Mouse (Mus musculus) stomach, embryonic 16.5 days (tissue): Measurements from ENCODE around the gene Abhd11. TPM values are rescaled to one million over a fixed set of nuclear protein-coding genes. Genes with fewer than 3 reads are reported as not detected.

Experiments
- ATAC-seq: fragments of 200-750 bp; cut with Nextera tagmentation; 2 replicates; pipeline ENCODE4 v1.8.0; 2017; ENCODE audit warnings: moderate number of reproducible peaks, moderate TSS enrichment; ENCODE audit not compliant: insufficient read depth, low FRiP score
- H3K27ac ChIP-seq: fragments of 300-500 bp; sonication (generic); 2 replicates; pipeline ENCODE4 v1.5.1; 2014; ENCODE audit warnings: low read length
- H3K27me3 ChIP-seq: fragments of 300-500 bp; sonication (generic); 2 replicates; pipeline ENCODE4 v1.6.1; 2014; ENCODE audit warnings: low read length, control low read depth, mixed read lengths; ENCODE audit not compliant: control insufficient read depth, insufficient read depth
- H3K36me3 ChIP-seq: fragments of 300-500 bp; sonication (generic); 2 replicates; pipeline ENCODE4 v1.6.1; 2014; ENCODE audit warnings: low read length; ENCODE audit not compliant: control insufficient read depth, insufficient read depth
- H3K4me1 ChIP-seq: fragments of 300-500 bp; sonication (generic); 2 replicates; pipeline ENCODE4 v1.6.1; 2014; ENCODE audit warnings: low read length, control low read depth, mixed read lengths; ENCODE audit not compliant: control insufficient read depth, insufficient read depth
- H3K4me2 ChIP-seq: fragments of 300-500 bp; sonication (generic); 2 replicates; pipeline ENCODE4 v1.6.1; 2014; ENCODE audit warnings: low read depth, low read length, mixed read lengths
- H3K4me3 ChIP-seq: fragments of 300-500 bp; sonication (generic); replicated peaks from 2 replicates; pipeline ENCODE4 v1.5.1; 2014; ENCODE audit warnings: mild to moderate bottlenecking, low read length
- H3K9ac ChIP-seq: fragments of 300-500 bp; sonication (generic); 2 replicates; pipeline ENCODE4 v1.6.1; 2014; ENCODE audit warnings: low read length
- H3K9me3 ChIP-seq: fragments of 300-500 bp; sonication (generic); replicated peaks from 2 replicates; pipeline ENCODE4 v1.6.1; 2016; ENCODE audit warnings: low read length, control low read depth; ENCODE audit not compliant: control insufficient read depth
- WGBS: fragments of 180-500 bp; shearing (Covaris S2); extraction: QIAGEN DNeasy Blood & Tissue Kit; methylation state at CpG from one replicate; pipeline ENCODE4 v1.1.7; 2014; 5-methylcytosine and 5-hydroxymethylcytosine counted together
- polyA plus RNA-seq: library from polyadenylated mRNA; unstranded; fragments of >200 nt; fragmentation: Nextera tagmentation; extraction: Ambion mirVana; gene quantifications from 2 replicates; pipeline ENCODE4 v1.2.1, GENCODE M21; 2015

Abhd11 gene
- polyA plus RNA-seq, 1 experiment from 2014 or later: 70.7 TPM

DNA sequence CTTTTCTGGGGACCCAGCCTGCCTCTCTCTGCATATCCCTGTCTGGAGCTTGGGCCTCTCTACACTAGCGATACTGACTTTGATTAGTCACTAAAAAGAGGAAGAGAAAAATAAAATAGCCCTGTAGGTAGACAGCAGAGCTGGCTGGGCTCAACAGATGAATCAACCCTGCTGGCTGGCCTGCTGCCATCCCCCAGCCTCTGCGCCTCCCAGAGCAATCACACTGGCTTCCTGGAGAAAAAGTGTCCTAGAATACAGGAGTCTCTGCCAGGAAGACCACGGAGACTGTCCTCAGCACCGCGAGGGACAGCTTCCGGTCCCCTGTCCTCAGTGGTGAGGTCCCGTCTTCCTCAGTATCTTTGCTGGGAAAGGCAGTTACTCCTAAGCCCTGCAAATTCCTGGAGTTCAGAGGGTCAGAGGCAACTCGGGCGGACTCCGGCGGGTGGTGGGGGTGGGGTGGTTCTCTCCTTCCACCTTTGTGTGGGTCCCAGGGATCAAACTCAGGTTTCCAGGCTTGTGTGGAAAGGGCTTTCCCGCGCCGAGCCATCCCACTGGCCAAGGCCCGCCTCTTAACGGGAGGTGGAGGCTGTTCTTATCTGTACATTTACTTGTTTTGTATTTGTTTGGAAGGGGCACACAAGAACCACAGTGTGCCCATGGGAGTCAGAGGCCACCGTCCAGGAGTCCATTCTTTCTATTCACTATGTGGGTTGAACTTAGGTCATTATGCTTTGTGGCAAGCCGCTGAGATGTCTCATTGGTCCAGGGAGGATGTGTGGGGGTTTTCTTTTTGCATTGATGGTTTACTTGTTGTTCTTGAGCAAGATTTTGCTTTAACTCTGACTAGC lies 20.3 kb downstream of the Abhd11 start:
- ATAC-seq: no peak; the same call in 1 of the 2 replicates

DNA sequence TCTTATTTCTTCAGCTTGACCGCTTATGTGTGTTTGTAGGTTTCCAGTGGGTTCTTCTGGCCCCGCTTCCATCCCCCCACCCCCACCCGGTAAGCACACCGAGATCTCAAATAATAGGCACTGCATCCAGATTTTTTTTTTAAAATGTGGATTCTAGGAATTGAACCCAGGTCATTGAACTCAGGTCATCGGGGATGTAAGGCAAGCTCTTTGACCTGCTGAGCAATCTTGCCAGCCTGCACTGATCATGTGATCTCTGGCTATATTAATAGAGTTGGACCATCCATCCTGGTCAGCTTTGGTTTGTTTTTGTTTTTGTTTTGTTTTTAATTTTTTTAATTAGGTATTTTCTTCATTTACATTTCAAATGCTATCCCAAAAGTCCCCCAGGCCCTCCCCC lies 23.6 kb downstream of the Abhd11 start:
- H3K9me3 ChIP-seq: no peaks in the 10 kb centered on the region
- no peak for ATAC-seq
- H3K27me3 ChIP-seq: no peaks in the 10 kb centered on the region
- H3K36me3 ChIP-seq: no peaks in the 10 kb centered on the region
- WGBS: 92% methylated on average over 5 of the region's 5 CpGs
- H3K9ac ChIP-seq: no peak overlapping the region
- H3K4me3 ChIP-seq: no peak overlapping the region
- H3K4me1 ChIP-seq: peaks cover 13% of the 10 kb centered on the region
- no peak overlapping the region for H3K4me2 ChIP-seq
- no peak overlapping the region for H3K27ac ChIP-seq

More for the DNA sequence above, 20.3 kb downstream of the Abhd11 start:
- Histone ChIP-seq H3K9ac (peak overlapping the region; percentile 57; the same call in 1 of the 2 replicates), H3K27me3 (no peaks in the 10 kb centered on the region), H3K4me2 (peak overlapping the region; percentile 23; the same call in 1 of the 2 replicates), H3K9me3 (no peaks in the 10 kb centered on the region), H3K27ac (peak overlapping the region; percentile 14; the same call in 1 of the 2 replicates), H3K4me1 (peaks cover 33% of the 10 kb centered on the region), H3K36me3 (no peaks in the 10 kb centered on the region), H3K4me3 (peak overlapping the region; percentile 10; the same call in 1 of the 2 replicates)
- WGBS: 33% methylated on average over 18 of the region's 18 CpGs

DNA sequence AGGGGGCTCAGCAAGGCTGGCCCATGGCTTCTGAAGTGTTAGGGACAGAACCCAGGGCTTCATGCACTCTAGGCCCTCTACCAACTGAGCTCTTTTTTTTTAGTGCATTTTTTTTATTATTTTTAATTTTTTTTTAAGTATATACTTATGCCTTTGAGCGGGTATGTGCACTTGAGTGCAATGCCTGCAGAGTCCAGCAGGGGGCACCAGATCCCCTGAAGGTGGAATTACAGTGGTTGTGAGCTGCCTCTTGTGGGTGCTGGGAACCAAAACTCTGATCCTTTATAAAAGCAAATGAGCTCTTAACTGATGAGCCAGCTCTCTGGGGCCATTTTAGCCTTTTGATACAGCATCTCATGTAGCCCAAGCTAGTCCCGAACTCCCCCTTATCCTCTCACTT lies 25.6 kb downstream of the Abhd11 start:
- Histone ChIP-seq H3K36me3 (0 out of 2 replicates have a peak, but pooled peaks cover 3% of the 10 kb centered on the region), H3K9me3 (no peaks in the 10 kb centered on the region), H3K4me1 (peaks cover under 1% of the 10 kb centered on the region; the same call in 1 of the 2 replicates), H3K4me3 (no peak overlapping the region), H3K27ac (no peak overlapping the region), H3K9ac (no peak overlapping the region), H3K27me3 (no peaks in the 10 kb centered on the region), H3K4me2 (no peak overlapping the region)
- 91% methylated on average over 2 of the region's 2 CpGs for WGBS
- no peak for ATAC-seq

DNA sequence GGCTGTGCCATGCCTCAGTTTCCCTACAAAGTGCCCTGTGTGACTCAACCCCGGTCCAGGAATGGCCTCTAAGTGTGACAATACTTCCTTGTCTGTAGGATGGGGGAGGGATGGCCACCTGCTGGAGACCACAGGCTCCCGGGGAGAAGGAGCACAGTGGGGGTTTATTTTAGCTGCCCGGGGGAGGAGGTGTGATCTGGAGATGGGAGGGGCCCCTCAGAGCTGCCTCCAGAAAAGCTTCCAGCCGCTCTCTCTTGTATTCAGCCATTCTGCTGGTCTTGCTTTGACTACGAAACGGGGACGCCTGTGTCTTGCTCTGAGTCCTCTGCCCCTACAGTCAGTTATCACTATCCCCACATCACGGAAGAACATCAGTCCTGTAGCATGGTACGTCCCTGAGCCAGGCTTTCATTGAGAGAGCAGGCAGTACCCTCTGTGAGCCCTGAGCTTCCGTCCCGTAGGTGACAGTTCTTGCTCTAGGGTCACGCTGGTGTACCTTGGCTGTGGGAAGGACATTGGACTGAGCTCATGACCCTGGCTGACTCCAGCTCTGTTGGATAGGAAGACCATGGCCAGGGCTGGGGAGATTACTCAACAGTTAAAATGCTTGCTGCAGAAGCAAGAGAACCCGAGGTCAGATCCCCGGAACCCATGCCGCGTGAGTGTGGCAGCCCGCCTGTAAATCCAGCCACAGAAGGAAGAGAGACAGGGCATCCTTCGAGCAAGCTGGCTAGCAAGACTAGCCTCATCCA lies 26.8 kb downstream of the Abhd11 start:
- Histone ChIP-seq H3K27ac (no peak overlapping the region), H3K9ac (no peak overlapping the region), H3K4me2 (no peak overlapping the region), H3K9me3 (no peaks in the 10 kb centered on the region), H3K4me1 (no peaks in the 10 kb centered on the region), H3K27me3 (no peaks in the 10 kb centered on the region), H3K36me3 (0 out of 2 replicates have a peak, but pooled peaks cover 3% of the 10 kb centered on the region), H3K4me3 (no peak overlapping the region)
- no peak for ATAC-seq
- WGBS: 62% methylated on average over 18 of the region's 18 CpGs

DNA sequence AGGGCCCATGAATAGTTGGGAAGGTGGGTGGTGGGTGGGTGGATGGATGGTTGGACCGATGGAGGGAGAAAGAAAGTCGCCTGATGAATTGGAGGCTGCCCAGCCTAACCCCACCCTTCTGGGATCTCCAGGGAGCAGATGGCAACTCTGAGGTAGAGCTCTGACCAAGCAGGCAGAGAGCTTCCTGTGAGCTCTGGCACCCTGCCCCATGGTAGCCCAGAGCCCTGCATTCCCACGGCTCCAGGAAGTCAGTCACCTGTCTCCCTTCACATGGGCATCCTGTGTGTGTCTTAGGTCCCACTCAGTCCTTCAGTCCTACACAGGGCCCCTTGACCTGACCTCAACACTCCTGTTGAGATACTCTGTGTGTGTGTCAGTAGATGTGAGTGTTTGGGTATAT lies 29.0 kb downstream of the Abhd11 start:
- H3K27me3 ChIP-seq: no peaks in the 10 kb centered on the region
- H3K9me3 ChIP-seq: no peaks in the 10 kb centered on the region
- no peak overlapping the region for H3K9ac ChIP-seq
- no peaks in the 10 kb centered on the region for H3K4me1 ChIP-seq
- no peak overlapping the region for H3K4me3 ChIP-seq
- no peak for ATAC-seq
- WGBS: 84% methylated on average over 3 of the region's 3 CpGs
- H3K4me2 ChIP-seq: no peak overlapping the region
- H3K27ac ChIP-seq: no peak overlapping the region
- 0 out of 2 replicates have a peak, but pooled peaks cover 3% of the 10 kb centered on the region for H3K36me3 ChIP-seq

DNA sequence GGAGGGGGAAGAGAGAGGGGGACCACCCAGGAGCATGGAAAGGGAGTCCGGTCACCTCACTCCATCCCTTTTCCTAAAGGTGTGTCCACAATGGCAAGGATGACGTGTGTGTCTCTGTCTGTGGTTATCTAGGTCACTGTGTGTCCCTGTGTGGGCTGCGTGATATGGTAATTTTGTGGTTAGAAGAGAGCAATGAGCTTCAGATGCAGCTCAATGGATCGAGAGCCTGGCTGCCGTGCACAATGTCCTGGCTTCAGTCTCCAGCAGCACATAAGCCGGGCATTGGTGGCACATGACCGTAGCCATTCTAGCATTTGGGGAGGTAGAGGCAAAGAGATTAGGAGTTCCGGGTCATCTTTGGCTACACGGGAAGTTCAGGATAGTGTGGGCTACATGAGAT lies 30.6 kb downstream of the Abhd11 start:
- H3K4me2 ChIP-seq: no peak overlapping the region
- no peaks in the 10 kb centered on the region for H3K27me3 ChIP-seq
- no peaks in the 10 kb centered on the region for H3K4me1 ChIP-seq
- 0 out of 2 replicates have a peak, but pooled peaks cover 3% of the 10 kb centered on the region for H3K36me3 ChIP-seq
- H3K27ac ChIP-seq: no peak overlapping the region
- WGBS: 82% methylated on average over 9 of the region's 9 CpGs
- H3K9me3 ChIP-seq: no peaks in the 10 kb centered on the region
- ATAC-seq: no peak
- H3K9ac ChIP-seq: no peak overlapping the region
- no peak overlapping the region for H3K4me3 ChIP-seq

DNA sequence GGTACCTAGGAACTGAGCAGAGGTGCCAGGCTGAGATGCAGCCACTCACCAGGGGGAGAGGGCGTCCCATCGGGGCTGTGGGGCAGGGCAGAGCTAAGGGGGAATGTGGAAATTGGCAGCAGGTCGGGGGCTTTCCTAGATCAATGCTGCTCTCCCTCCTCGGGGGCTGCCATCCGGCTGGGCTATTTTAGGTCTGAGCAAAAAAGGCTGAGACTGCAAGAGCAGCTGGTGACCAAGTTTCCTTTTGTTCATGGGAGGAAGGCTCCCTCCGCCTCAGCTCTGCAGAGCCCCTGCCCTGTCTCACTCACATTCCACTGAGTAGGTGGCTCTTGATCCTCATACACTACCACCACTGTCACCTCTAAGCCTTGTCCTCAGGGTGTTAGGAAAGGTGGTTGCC lies 31.1 kb downstream of the Abhd11 start:
- no peak overlapping the region for H3K27ac ChIP-seq
- 57% methylated on average over 6 of the region's 6 CpGs for WGBS
- no peak overlapping the region for H3K4me2 ChIP-seq
- no peaks in the 10 kb centered on the region for H3K9me3 ChIP-seq
- no peak overlapping the region for H3K4me3 ChIP-seq
- H3K4me1 ChIP-seq: no peaks in the 10 kb centered on the region
- 0 out of 2 replicates have a peak, but pooled peaks cover 8% of the 10 kb centered on the region for H3K36me3 ChIP-seq
- H3K9ac ChIP-seq: no peak overlapping the region
- no peak for ATAC-seq
- H3K27me3 ChIP-seq: no peaks in the 10 kb centered on the region

DNA sequence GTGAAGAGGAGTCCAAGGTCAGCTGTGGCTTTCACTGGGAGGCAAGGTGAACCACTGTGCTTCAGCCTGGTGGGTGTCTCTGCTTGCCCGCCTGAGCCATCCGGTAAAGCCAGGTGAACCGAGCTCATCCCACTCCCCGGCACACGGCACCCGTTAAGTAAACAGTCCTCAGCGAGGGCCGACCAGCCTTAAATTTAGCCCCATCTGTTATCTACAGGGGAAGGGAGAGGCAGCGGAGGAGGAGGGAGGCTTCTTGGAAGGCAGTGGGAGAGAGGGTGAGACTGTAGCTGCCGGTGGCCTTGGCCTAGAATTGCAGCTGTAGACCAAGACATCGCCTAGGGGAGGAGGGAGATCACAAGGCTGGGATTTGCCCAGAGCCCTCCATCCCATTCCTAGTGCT lies 31.8 kb downstream of the Abhd11 start:
- no peak overlapping the region for H3K27ac ChIP-seq
- H3K4me1 ChIP-seq: no peaks in the 10 kb centered on the region
- H3K36me3 ChIP-seq: 0 out of 2 replicates have a peak, but pooled peaks cover 8% of the 10 kb centered on the region
- H3K4me2 ChIP-seq: no peak overlapping the region
- H3K9me3 ChIP-seq: no peaks in the 10 kb centered on the region
- ATAC-seq: no peak
- H3K27me3 ChIP-seq: no peaks in the 10 kb centered on the region
- no peak overlapping the region for H3K4me3 ChIP-seq
- WGBS: 32% methylated on average over 11 of the region's 11 CpGs
- H3K9ac ChIP-seq: no peak overlapping the region
